Mouse (Mus musculus): Measurements from ENCODE around the gene Nkd1.

The Nkd1 gene

GRCm38 (mm10) chr8:88538976-88539371 lies 17.8 kb downstream of the Nkd1 start:
- DNase-seq: no peak

- peak; percentile 26 for DNase-seq
Measured at GRCm38 (mm10) chr8:88539963-88540362, 18.8 kb downstream of the Nkd1 start.

DNA sequence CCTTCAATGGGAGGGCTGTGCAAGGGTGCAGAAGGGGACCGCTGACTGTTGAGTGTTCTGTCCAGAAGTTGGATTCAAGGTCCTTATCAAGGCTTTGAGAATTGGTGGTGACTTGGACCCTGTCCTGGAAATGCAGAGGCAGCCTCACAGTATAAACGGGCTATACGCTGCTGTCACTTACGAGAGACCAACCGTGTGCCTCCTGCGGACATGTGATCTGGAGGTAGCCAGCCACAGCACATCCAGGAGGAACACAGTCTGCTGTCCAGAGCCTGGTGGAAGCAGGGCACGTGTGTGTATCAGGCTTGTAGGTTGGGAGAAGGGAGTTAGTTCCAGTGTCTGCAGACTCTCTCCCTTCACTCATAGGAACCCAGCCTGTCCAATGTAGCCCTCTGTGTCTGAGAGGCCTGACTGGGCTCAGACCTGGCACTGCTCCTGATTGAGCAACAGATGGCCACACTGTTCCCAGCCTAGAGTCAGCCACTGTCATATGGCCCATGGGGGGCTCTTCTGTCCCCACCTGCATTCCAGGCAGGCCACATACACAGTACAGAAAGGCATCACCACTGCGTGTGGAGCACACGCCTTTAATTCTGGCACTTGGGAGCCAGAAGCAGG lies 21.6 kb downstream of the Nkd1 start:
- no peak for DNase-seq

- DNase-seq: peak; percentile 13
Measured at GRCm38 (mm10) chr8:88544677-88545076, 23.5 kb downstream of the Nkd1 start.

DNA sequence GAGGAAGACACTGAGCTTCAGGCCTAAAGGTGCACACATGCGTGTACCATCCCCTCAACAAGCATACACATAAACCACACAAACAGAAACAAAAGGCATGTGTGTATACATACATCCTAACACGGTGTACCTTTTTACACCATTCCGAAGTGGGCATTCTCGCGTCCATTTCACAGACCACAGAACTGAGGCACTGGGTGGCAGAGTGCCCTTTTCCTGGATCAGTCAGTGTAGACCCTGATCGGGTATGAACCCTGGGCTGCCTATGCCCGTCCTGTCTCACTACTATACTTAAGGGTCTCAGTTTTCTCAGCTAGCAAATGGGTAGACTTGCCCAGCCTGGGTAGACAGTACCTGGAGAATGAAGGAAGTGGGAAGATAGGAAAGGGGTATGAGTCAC lies 24.3 kb downstream of the Nkd1 start:
- no peak for DNase-seq

DNA sequence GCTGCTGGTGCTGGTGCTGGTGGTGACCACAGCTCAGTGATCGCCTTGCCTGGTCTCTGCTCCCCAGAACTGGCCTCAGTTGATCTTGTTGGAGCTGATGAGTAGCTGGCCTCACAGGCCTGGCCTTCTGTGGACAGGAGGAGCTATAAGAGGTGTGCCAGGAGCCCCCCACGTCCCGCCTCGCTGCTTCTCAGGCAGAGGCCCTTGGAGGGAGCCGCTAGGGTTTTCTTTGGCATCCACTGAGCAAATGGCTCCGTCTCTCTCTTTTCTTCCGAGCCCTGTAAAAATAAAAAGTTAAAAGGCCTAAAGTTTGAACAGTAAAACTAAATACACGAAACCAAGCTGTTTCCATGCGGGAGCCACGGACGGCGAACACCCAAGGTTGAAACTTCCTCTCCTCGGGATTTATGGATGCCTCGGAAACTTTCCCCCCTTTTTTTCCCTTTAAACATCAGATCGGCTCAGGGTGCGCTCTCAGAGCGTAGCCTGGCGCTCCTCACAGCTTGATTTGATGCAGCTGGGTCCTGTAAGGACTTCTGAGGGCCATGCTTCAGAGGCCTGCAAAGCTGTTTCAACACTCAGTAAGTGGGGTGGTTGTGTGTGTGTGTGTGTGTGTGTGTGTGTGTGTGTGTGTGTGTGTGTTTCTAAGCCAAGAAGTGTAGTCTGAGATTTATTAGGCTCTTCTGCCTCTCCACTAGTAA lies 25.0 kb downstream of the Nkd1 start:
- no peak for DNase-seq

- DNase-seq: no peak
Measured at GRCm38 (mm10) chr8:88555669-88556068, 34.5 kb downstream of the Nkd1 start.

DNA sequence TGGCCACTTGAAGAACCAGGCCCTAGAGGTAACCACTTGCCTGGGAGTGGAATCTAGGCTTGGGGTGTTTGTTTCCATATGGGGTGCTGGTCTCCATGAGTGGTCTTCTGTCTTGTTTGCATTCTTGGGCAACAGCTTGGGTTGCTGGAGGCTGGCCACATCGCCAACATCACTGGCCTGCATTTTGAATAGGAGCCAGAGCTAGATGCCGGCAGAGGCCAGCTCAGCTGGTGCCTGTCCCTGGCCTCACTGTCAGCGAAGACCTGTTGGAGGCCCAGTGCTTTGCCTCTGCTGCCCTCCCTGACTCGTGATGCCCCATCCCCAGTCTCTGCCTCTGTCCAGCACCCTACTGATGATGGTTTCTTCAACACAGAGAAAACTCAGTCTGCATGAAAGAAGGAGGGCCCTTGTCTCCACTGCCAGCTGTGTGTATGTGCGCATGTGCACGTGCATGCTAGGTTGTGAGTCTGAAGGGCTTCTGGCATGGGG lies 38.9 kb downstream of the Nkd1 start:
- DNase-seq: no peak

GRCm38 (mm10) chr8:88561402-88561801 lies 40.2 kb downstream of the Nkd1 start:
- no peak for DNase-seq

DNA sequence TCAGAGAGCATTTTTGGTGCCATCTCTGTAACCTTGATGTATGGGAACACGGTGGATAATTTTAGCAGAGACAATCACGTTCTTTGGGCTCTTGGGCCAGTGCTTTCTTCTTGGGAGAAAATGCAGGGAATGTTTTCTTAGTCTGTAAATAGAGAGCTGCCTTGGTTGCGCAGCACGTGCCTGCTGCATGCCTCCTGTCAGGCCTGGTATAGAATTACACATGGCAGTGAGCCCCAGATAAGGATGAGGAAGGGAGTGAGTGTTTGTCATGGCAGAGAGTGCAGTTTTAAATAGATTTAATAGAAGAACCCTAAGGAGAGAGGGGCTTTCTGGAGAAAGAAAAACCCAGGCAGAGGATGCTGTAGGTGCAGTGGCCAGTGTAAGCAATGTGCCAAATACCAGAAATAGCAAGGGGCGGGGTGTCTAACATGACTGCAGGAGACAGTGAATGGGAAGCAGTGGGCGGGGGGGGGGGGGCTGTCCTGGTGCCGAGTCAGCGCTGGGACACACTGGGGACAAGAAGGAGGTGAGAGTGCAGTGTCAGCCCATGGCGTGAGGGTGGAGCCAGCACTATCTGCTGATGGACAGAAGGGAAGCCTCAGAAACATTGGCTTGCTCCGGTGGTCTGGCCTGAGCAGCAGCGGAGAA lies 43.2 kb downstream of the Nkd1 start:
- DNase-seq: no peak

DNA sequence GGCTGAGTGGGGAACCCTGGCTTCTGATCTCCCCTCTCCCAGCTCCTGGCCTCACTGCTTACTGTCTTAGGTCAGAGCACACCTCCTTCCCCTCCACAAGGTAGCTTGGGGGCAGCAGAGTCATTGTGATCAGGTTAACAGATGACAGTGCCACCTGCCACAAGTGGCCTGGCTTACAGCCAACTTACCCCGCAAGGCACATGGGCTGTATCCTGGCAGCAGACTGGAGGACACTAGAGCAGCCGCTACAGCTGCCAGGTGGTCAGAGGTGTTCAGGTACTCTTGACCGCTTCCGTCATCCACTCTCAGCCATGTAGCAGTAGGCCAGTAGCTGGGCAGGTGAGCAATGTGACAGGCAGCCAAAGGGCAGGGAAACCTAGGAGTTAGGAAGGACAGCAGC lies 45.0 kb downstream of the Nkd1 start:
- peak; percentile 20 for DNase-seq

- DNase-seq: peak; percentile 29
Measured at GRCm38 (mm10) chr8:88567314-88568121, 46.4 kb downstream of the Nkd1 start.

DNA sequence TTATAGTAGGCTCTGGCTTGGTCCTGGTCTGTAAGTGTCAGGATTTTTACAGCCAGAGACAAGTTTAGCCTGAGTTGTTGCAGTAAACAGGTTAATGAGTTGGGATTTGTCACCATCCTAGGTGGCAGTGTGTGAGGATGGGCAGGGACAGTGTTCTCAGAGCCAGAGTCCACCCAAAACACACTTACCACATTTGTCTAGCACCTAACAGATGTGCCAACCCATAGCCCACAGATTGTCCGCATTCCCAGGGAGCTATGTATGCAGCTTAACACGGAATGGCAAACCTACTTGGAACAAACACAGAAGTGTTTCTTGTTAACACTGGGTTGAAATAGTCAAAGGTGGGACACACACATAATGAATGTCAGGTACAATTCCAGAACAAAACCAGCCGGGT lies 47.1 kb downstream of the Nkd1 start:
- DNase-seq: no peak

GRCm38 (mm10) chr8:88569366-88569765 lies 48.2 kb downstream of the Nkd1 start:
- DNase-seq: no peak

GRCm38 (mm10) chr8:88570293-88570998 lies 49.3 kb downstream of the Nkd1 start:
- DNase-seq: peak; percentile 13

GRCm38 (mm10) chr8:88571434-88572184 lies 50.5 kb downstream of the Nkd1 start:
- DNase-seq: no peak

- DNase-seq: no peak
Measured at GRCm38 (mm10) chr8:88572185-88572909, 51.2 kb downstream of the Nkd1 start.

- no peak for DNase-seq
Measured at GRCm38 (mm10) chr8:88572941-88573645, 51.9 kb downstream of the Nkd1 start.

GRCm38 (mm10) chr8:88574975-88575374 lies 53.8 kb downstream of the Nkd1 start:
- no peak for DNase-seq

DNA sequence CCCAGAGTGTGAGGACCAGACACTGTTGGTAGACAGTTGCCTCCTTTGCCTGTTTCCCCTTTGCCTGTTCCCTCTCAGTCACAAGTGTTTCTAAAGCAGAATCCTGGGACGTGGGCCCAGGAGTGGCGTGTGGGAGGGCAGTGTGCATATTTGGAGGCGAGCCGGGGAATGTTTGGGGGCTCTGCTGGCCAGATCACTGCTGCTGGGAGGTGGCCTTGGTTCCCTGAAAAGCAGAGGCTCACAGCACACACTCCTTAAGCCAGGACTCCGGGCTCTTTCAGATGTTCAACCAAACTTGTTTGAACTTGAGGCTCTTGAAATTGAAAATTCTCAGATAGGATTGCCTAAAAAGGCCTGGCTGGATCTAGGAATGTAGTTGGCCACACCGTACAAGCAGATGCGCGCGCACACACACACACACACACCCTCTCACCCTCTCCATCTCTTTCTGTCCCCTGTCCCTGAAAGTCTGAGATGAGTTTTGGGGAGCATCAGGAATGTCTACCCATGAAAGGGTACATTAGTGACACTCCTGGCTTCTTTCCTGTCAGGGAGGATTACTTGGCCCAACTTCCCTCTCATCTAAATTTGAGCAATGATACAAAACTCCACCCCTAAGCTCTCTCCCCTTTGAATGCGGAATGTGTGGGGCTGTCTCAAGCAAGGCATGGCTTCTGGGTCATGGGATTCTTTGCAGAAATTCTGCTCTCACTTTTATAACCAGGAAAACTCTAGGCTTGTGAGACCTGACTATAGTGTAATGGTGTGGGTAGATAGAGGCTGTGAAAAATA lies 55.4 kb downstream of the Nkd1 start:
- no peak for DNase-seq
